Mouse (Mus musculus) urinary bladder, postnatal 25 days (tissue): ENCODE results near the gene Tgds.
"Not testable (repeated sequence)": the region's sequence is repeated elsewhere in the genome, so short reads cannot be mapped to it uniquely, and the experiment has no call there.

ENCODE experiments used
- DNase-seq: peaks from one replicate; pipeline ENCODE4 v3.0.0; 2022; ENCODE audit warnings: low spot score

The Tgds gene

GRCm38 (mm10) chr14:118132642-118132977 lies at the start of gene Tgds:
Gene Tgds (minus strand): TSS chr14:118132755.
- peak; percentile 96 for DNase-seq

- DNase-seq, result peak; percentile 19
Observed at GRCm38 (mm10) chr14:118180711-118181177, 48.2 kb upstream of the Tgds start.

- peak; percentile 53 for DNase-seq
Observed at GRCm38 (mm10) chr14:118180117-118180557, 47.6 kb upstream of the Tgds start.

GRCm38 (mm10) chr14:118179701-118180100 lies 47.1 kb upstream of the Tgds start:
- DNase-seq, result no peak

- DNase-seq, result no peak
Observed at GRCm38 (mm10) chr14:118179251-118179650, 46.7 kb upstream of the Tgds start.

GRCm38 (mm10) chr14:118175694-118176085 lies 43.1 kb upstream of the Tgds start:
- DNase-seq, result no peak

- DNase-seq, result no peak
Observed at GRCm38 (mm10) chr14:118175071-118175693, 42.6 kb upstream of the Tgds start.

GRCm38 (mm10) chr14:118173590-118174203 lies 41.1 kb upstream of the Tgds start:
- no peak for DNase-seq

- no peak for DNase-seq
Observed at GRCm38 (mm10) chr14:118168776-118169175, 36.2 kb upstream of the Tgds start.

- no peak for DNase-seq
Observed at GRCm38 (mm10) chr14:118162640-118163039, 30.1 kb upstream of the Tgds start.

GRCm38 (mm10) chr14:118161751-118162150 lies 29.2 kb upstream of the Tgds start:
- DNase-seq, result no peak

- peak; percentile 61 for DNase-seq
Observed at GRCm38 (mm10) chr14:118157146-118157545, 24.6 kb upstream of the Tgds start.

- no peak for DNase-seq
Observed at GRCm38 (mm10) chr14:118156740-118157139, 24.2 kb upstream of the Tgds start.

- DNase-seq, result not testable (repeated sequence)
Observed at GRCm38 (mm10) chr14:118156056-118156455, 23.5 kb upstream of the Tgds start.

- no peak for DNase-seq
Observed at GRCm38 (mm10) chr14:118152294-118152651, 19.7 kb upstream of the Tgds start.

GRCm38 (mm10) chr14:118151651-118152293 lies 19.2 kb upstream of the Tgds start:
- DNase-seq, result no peak

- no peak for DNase-seq
Observed at GRCm38 (mm10) chr14:118150656-118151551, 18.3 kb upstream of the Tgds start.

GRCm38 (mm10) chr14:118148554-118148953 lies 16.0 kb upstream of the Tgds start:
- DNase-seq, result no peak

GRCm38 (mm10) chr14:118148046-118148445 lies 15.5 kb upstream of the Tgds start:
- no peak for DNase-seq

GRCm38 (mm10) chr14:118142283-118142682 lies 9.7 kb upstream of the Tgds start:
- no peak for DNase-seq

GRCm38 (mm10) chr14:118137487-118137886 lies 4.9 kb upstream of the Tgds start:
- no peak for DNase-seq

- peak; percentile 95 for DNase-seq
Observed at GRCm38 (mm10) chr14:118136744-118137452, 4.3 kb upstream of the Tgds start, which contains the start of gene Gpr180. Gene Gpr180 (plus strand): TSS chr14:118137158.
